Mouse (Mus musculus) testis, adult 2 months (tissue): Measurements from ENCODE around the gene Nap1l1.

Experiments
- CTCF ChIP-seq: fragments of 200-500 bp; IDR thresholded peaks from 2 replicates; pipeline ENCODE4 v1.5.1; 2012; ENCODE audit warnings: low read depth, mild to moderate bottlenecking, inconsistent platforms, low read length, moderate library complexity; ENCODE audit not compliant: control insufficient read depth, insufficient read depth, insufficient replicate concordance
- POLR2A ChIP-seq: fragments of 200-500 bp; IDR thresholded peaks from 2 replicates; pipeline ENCODE4 v1.6.1; 2012; ENCODE audit warnings: low read depth, mild to moderate bottlenecking, inconsistent platforms, low read length, moderate library complexity; ENCODE audit not compliant: control insufficient read depth

GRCm38 (mm10) chr10:111527613-111528012 lies 54.6 kb downstream of the Nap1l1 start:
- TF ChIP-seq POLR2A (no peak), CTCF (no peak)
